Mouse (Mus musculus) limb, embryonic 10.5 days (tissue): ENCODE data around the gene Efemp1. TPM values are rescaled to one million over a fixed set of nuclear protein-coding genes. Genes with fewer than 3 reads are reported as not detected.

ENCODE experiments used
- DNase-seq: peaks from one replicate; pipeline ENCODE4 v3.0.0-alpha.2; 2017; ENCODE audit warnings: low spot score
- H3K27ac ChIP-seq: fragments of 300-500 bp; sonication (generic); 2 replicates; pipeline ENCODE4 v1.5.1; 2016; ENCODE audit warnings: mild to moderate bottlenecking
- H3K27me3 ChIP-seq: fragments of 300-500 bp; sonication (generic); 2 replicates; pipeline ENCODE4 v1.6.1; 2016; ENCODE audit warnings: low read depth, mild to moderate bottlenecking; ENCODE audit not compliant: poor library complexity, severe bottlenecking
- H3K36me3 ChIP-seq: fragments of 300-500 bp; sonication (generic); 2 replicates; pipeline ENCODE4 v1.6.1; 2016; ENCODE audit warnings: mild to moderate bottlenecking, moderate library complexity
- H3K4me1 ChIP-seq: fragments of 300-500 bp; sonication (generic); 2 replicates; pipeline ENCODE4 v1.6.1; 2016
- H3K4me3 ChIP-seq: fragments of 300-500 bp; sonication (generic); 2 replicates; pipeline ENCODE4 v1.5.1; 2016; ENCODE audit warnings: mild to moderate bottlenecking, moderate library complexity
- H3K9me3 ChIP-seq: fragments of 300-500 bp; sonication (generic); replicated peaks from 2 replicates; pipeline ENCODE4 v1.6.1; 2016; ENCODE audit warnings: mild to moderate bottlenecking
- WGBS: fragments of 180-500 bp; shearing (Covaris S2); methylation state at CpG from one replicate; pipeline ENCODE4 v1.1.7; 2016; 5-methylcytosine and 5-hydroxymethylcytosine counted together
- polyA plus RNA-seq: library from polyadenylated mRNA; unstranded; fragments of >200 nt; fragmentation: Nextera tagmentation; extraction: Ambion mirVana; gene quantifications from 2 replicates; pipeline ENCODE4 v1.2.1, GENCODE M21; 2016

The Efemp1 gene
- polyA plus RNA-seq, 1 experiment from 2014 or later = 5.0 TPM

DNA sequence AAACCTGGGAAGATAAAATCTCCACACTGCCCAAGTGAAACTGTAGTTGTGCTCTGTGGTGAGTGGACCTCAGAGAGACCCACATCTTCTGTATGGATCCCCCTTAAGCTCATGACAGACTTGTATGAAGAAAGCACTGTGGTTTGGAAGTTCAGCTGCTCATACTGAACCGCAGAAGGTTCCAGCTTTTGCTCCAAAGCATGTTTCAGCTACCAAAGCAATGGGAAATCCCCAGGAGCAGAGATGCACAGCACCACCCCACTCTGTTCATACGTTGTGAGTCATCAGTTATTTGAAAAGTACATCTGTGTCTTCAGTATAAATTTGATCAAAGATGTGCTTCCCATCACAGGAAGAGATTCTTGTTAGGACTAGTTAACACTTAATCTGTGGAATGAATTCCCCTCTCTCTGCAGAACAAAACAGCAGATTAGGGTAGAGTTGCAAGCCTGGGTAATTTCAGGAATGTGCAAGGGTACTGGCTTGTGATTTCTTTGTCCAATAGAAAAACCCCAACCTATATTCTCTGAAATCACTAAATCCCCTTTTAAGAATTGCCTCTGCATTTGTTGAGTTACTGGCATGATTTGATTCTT, 28.5 kb downstream of the Efemp1 start:
- peak overlapping the region; percentile 58 for H3K27ac ChIP-seq
- no peak overlapping the region for H3K4me3 ChIP-seq
- H3K4me1 ChIP-seq = peaks cover 10% of the 10 kb centered on the region
- H3K27me3 ChIP-seq = no peaks in the 10 kb centered on the region
- no peak for DNase-seq
- H3K36me3 ChIP-seq = no peaks in the 10 kb centered on the region
- 68% methylated on average over 2 of the region's 2 CpGs for WGBS
- no peaks in the 10 kb centered on the region for H3K9me3 ChIP-seq

DNA sequence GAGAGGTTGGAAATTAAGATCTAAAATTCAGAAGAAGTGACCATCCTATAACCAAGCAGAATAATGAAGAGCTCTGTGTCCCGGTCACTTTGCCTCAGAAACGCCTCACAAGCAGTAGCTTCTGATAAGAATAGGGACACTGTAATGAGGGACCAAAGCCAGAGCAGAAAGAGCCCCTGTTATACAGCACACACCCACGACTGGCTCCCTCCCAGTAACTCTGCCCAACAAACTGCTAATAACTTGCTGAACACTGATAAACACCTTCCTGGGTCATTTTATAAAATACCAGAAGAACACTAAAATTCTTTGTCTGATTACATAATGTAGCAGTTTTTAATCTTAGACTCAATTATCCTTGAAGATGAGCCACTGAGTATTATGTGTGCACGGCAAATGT, 30.1 kb downstream of the Efemp1 start:
- H3K36me3 ChIP-seq = no peaks in the 10 kb centered on the region
- WGBS = 70% methylated on average over 4 of the region's 4 CpGs
- no peak overlapping the region for H3K27ac ChIP-seq
- no peaks in the 10 kb centered on the region for H3K9me3 ChIP-seq
- no peak overlapping the region for H3K4me3 ChIP-seq
- no peak for DNase-seq
- H3K27me3 ChIP-seq = no peaks in the 10 kb centered on the region
- H3K4me1 ChIP-seq = peaks cover 10% of the 10 kb centered on the region

- H3K36me3 ChIP-seq = no peaks in the 10 kb centered on the region
- H3K4me1 ChIP-seq = peaks cover 6% of the 10 kb centered on the region
- H3K9me3 ChIP-seq = no peaks in the 10 kb centered on the region
- no peak overlapping the region for H3K4me3 ChIP-seq
- H3K27ac ChIP-seq = no peak overlapping the region
- WGBS = 94% methylated on average over 1 of the region's 1 CpGs
- DNase-seq = no peak
- no peaks in the 10 kb centered on the region for H3K27me3 ChIP-seq
Observed at GRCm38 (mm10) chr11:28889538-28889937, 36.5 kb downstream of the Efemp1 start.

DNA sequence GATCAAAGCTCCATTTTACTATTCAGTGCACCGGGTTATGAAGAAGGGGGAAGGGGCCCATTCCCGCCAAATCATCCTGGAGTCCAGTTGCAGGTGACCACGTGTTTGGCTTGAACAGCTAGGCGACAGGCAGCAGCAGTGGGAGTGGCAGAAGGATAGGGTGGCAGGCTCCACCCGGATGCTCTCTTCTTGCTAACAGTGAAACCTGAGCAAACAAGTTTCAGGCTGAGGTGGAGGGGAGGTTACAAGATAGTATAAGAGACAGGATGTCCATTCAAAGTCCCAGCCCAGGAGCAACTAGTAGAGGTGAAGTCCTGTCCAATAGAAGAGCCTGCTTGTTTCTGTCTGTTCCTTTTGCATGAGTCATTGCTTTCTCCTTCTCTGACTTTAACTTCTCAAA, 38.5 kb downstream of the Efemp1 start:
- WGBS = 66% methylated on average over 5 of the region's 5 CpGs
- Histone ChIP-seq H3K27ac (no peak overlapping the region), H3K36me3 (no peaks in the 10 kb centered on the region), H3K9me3 (no peaks in the 10 kb centered on the region), H3K4me3 (no peak overlapping the region), H3K27me3 (no peaks in the 10 kb centered on the region), H3K4me1 (peaks cover 6% of the 10 kb centered on the region)
- DNase-seq = no peak

DNA sequence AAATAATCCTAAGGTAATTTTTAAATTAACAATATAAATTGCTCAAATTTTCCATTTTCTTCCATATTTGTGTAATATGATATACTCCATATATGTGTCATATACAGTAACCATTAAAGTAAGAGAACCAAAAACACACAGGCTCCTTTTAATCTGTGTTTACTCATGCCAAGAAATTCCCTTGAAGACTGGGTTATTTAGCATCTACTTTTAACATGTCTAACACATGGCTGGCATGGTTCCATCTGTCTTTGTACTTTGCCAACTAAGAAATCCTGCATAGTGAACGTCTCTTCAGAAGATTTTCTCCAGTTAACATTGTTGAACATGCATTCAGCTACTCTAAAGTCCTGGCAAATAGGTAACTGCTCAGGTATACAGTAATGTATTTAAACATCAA, 46.4 kb downstream of the Efemp1 start:
- H3K27me3 ChIP-seq = no peaks in the 10 kb centered on the region
- no peak for DNase-seq
- H3K9me3 ChIP-seq = no peaks in the 10 kb centered on the region
- 82% methylated on average over 1 of the region's 1 CpGs for WGBS
- H3K27ac ChIP-seq = no peak overlapping the region
- no peaks in the 10 kb centered on the region for H3K4me1 ChIP-seq
- no peak overlapping the region for H3K4me3 ChIP-seq
- H3K36me3 ChIP-seq = no peaks in the 10 kb centered on the region

GRCm38 (mm10) chr11:28904596-28904995, 51.6 kb downstream of the Efemp1 start:
- 92% methylated on average over 2 of the region's 2 CpGs for WGBS
- Histone ChIP-seq H3K36me3 (no peaks in the 10 kb centered on the region), H3K4me3 (no peak overlapping the region), H3K9me3 (no peaks in the 10 kb centered on the region), H3K27me3 (no peaks in the 10 kb centered on the region), H3K4me1 (no peaks in the 10 kb centered on the region), H3K27ac (no peak overlapping the region)
- DNase-seq = no peak

DNA sequence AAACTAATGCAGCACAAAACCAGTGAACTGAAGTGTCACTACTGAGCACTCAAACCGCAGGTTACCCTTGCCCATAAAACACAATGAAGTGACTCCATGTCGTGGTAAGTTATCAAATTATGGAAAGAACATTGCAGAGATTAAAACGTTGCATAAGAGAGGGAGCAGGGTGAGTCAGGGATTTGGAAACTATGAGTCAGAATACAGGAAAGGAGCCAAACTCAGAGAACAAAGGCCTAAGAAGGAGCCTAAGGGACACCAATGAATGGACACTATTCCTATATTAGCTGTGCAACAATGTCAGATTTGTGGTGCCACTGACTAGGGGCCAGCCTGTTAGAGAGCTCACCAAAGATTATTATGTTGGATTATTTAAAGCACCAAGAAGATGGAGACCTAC, 53.3 kb downstream of the Efemp1 start:
- H3K4me1 ChIP-seq = no peaks in the 10 kb centered on the region
- no peaks in the 10 kb centered on the region for H3K9me3 ChIP-seq
- H3K27me3 ChIP-seq = no peaks in the 10 kb centered on the region
- no peak overlapping the region for H3K4me3 ChIP-seq
- WGBS = 85% methylated on average over 3 of the region's 3 CpGs
- no peaks in the 10 kb centered on the region for H3K36me3 ChIP-seq
- DNase-seq = no peak
- no peak overlapping the region for H3K27ac ChIP-seq

DNA sequence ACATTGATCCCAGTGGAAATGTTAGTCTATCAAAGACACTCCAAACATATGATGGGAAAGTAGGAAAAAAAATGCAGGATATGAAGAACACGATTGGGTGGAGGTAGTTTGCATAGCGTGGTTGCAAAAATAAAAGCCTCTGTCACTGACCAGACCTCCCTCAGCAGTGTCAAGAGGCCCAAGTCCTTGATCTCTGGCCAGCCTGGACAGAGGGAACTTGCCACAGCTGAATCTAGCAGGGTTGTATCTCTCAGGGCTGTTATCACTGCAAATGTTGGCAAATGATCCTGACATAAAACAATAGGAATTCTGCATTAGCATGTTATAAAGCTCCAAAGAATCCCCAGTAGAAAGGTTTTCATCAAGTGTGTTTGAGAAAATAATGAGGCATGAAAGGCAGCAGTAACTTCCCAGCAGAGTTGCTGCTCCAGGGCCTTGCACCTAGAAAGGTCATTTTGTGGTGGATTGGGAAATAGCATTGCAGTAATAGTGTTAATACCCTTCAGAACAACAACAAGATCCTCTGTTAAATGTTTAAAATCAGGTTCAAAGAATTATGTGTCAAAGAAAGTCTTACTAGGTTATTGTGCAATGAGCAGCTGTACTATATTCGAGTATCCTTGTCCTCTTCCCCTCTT, 56.0 kb downstream of the Efemp1 start:
- WGBS = 72% methylated on average over 3 of the region's 3 CpGs

GRCm38 (mm10) chr11:28912469-28913138, 59.6 kb downstream of the Efemp1 start:
- DNase-seq = no peak
- Histone ChIP-seq H3K27ac (no peak overlapping the region), H3K27me3 (no peaks in the 10 kb centered on the region), H3K4me3 (no peak overlapping the region), H3K9me3 (no peaks in the 10 kb centered on the region), H3K36me3 (no peaks in the 10 kb centered on the region), H3K4me1 (no peaks in the 10 kb centered on the region)
- WGBS = 92% methylated on average over 3 of the region's 3 CpGs

More for the DNA sequence above, 56.0 kb downstream of the Efemp1 start:
- no peaks in the 10 kb centered on the region for H3K9me3 ChIP-seq
- no peaks in the 10 kb centered on the region for H3K4me1 ChIP-seq
- no peaks in the 10 kb centered on the region for H3K36me3 ChIP-seq
- no peak overlapping the region for H3K4me3 ChIP-seq
- H3K27me3 ChIP-seq = no peaks in the 10 kb centered on the region
- no peak overlapping the region for H3K27ac ChIP-seq
- no peak for DNase-seq

DNA sequence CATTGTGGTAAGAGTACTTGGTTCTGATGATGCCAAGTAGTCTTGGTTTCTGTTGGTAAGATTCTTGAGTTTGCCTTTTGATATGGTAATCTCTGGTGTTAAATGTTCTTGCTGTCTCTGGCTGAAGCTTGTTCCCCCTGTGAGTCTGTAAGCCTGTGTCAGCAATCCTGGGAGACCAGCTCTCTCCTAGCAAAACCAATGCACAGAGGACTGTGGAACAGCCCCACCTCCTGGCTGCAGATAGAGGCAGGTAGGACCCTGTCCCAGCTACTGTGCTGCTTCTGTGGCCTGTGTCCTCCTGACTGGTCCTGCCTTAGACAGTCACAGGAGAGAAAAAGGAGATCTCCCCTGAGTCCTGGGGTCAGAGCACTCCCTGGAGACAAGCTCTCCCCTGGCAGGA, 81.4 kb downstream of the Efemp1 start:
- DNase-seq = no peak
- Histone ChIP-seq H3K4me3 (no peak overlapping the region), H3K36me3 (no peaks in the 10 kb centered on the region), H3K9me3 (no peaks in the 10 kb centered on the region), H3K27ac (no peak overlapping the region), H3K4me1 (no peaks in the 10 kb centered on the region), H3K27me3 (no peaks in the 10 kb centered on the region)

DNA sequence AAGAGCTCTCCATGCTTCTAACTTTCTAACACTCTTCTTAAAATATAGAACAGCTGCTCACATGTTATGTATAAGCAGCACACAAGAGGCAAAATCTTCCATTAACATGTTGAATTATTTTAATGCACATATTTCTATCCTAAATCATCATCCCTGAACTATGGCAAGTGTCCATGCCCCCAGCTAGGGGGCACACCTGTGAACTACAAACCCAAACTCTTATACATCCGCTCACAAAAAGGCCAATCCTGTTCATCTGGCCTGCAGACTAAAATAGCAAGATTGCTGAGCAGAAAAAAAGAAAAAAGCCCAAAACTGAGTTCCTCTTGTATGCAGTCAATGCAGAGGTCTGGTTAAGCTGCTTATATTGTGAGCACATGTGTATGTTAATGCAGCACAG, 86.6 kb downstream of the Efemp1 start:
- Histone ChIP-seq H3K27me3 (no peaks in the 10 kb centered on the region), H3K4me1 (no peaks in the 10 kb centered on the region), H3K27ac (no peak overlapping the region), H3K36me3 (no peaks in the 10 kb centered on the region), H3K4me3 (no peak overlapping the region), H3K9me3 (no peaks in the 10 kb centered on the region)
- WGBS = 93% methylated on average over 1 of the region's 1 CpGs
- no peak for DNase-seq

GRCm38 (mm10) chr11:28951586-28952210, 98.7 kb downstream of the Efemp1 start:
- Histone ChIP-seq H3K27ac (no peak overlapping the region), H3K9me3 (no peaks in the 10 kb centered on the region), H3K36me3 (no peaks in the 10 kb centered on the region), H3K27me3 (peaks cover 6% of the 10 kb centered on the region; the same call in 1 of the 2 replicates), H3K4me3 (no peak overlapping the region), H3K4me1 (peaks cover 29% of the 10 kb centered on the region)
- WGBS = 80% methylated on average over 2 of the region's 2 CpGs
- no peak for DNase-seq

- Histone ChIP-seq H3K9me3 (no peaks in the 10 kb centered on the region), H3K27me3 (peaks cover 10% of the 10 kb centered on the region; the same call in 1 of the 2 replicates), H3K4me3 (no peak overlapping the region), H3K36me3 (no peaks in the 10 kb centered on the region), H3K4me1 (peaks cover 29% of the 10 kb centered on the region), H3K27ac (no peak overlapping the region)
- DNase-seq = no peak
- 71% methylated on average over 6 of the region's 6 CpGs for WGBS
Observed at GRCm38 (mm10) chr11:28954673-28955304, 101.8 kb downstream of the Efemp1 start.
